Mouse (Mus musculus) forebrain, postnatal 0 days (tissue): ENCODE data around the gene Pdf. TPM values are rescaled to one million over a fixed set of nuclear protein-coding genes. Genes with fewer than 3 reads are reported as not detected.
A peak's percentile ranks its signal among the peaks of the same experiment; 100 is the strongest.

ENCODE experiments used
- ATAC-seq: fragments of 200-750 bp; cut with Nextera tagmentation; 2 replicates; pipeline ENCODE4 v1.8.0; 2017; ENCODE audit warnings: mild to moderate bottlenecking, moderate library complexity
- DNase-seq: peaks from one replicate; pipeline ENCODE4 v3.0.0-alpha.2; 2015
- H3K27ac ChIP-seq: fragments of 300-500 bp; sonication (generic); 2 replicates; pipeline ENCODE4 v1.5.1; 2014; ENCODE audit warnings: low read depth, mild to moderate bottlenecking, antibody characterized with exemption, low read length, moderate library complexity, mixed read lengths
- H3K27me3 ChIP-seq: fragments of 300-500 bp; sonication (generic); 2 replicates; pipeline ENCODE4 v1.6.1; 2014; ENCODE audit warnings: mild to moderate bottlenecking, low read length, mixed read lengths; ENCODE audit not compliant: insufficient read depth
- H3K36me3 ChIP-seq: fragments of 300-500 bp; sonication (generic); 2 replicates; pipeline ENCODE4 v1.6.1; 2014; ENCODE audit warnings: mild to moderate bottlenecking, moderate library complexity; ENCODE audit not compliant: insufficient read depth
- H3K4me1 ChIP-seq: fragments of 300-500 bp; sonication (generic); 2 replicates; pipeline ENCODE4 v1.6.1; 2014; ENCODE audit warnings: antibody characterized with exemption; ENCODE audit not compliant: insufficient read depth
- H3K4me2 ChIP-seq: fragments of 300-500 bp; sonication (generic); 2 replicates; pipeline ENCODE4 v1.6.1; 2014; ENCODE audit warnings: low read depth, mild to moderate bottlenecking, moderate library complexity
- H3K4me3 ChIP-seq: fragments of 300-500 bp; sonication (generic); 2 replicates; pipeline ENCODE4 v1.5.1; 2014; ENCODE audit warnings: low read depth, low read length, mixed read lengths
- H3K9ac ChIP-seq: fragments of 300-500 bp; sonication (generic); 2 replicates; pipeline ENCODE4 v1.6.1; 2014; ENCODE audit warnings: mild to moderate bottlenecking
- H3K9me3 ChIP-seq: fragments of 300-500 bp; sonication (generic); 2 replicates; pipeline ENCODE4 v1.6.1; 2016; ENCODE audit warnings: low read length
- CTCF ChIP-seq: sonication (generic); IDR thresholded peaks from 2 replicates; pipeline ENCODE4 v1.5.1; 2016; ENCODE audit warnings: antibody characterized with exemption, control low read depth, low read depth
- WGBS: fragments of 180-500 bp; shearing (Covaris S2); extraction: QIAGEN DNeasy Blood & Tissue Kit; methylation state at CpG from one replicate; pipeline ENCODE4 v1.1.7; 2014; 5-methylcytosine and 5-hydroxymethylcytosine counted together
- polyA plus RNA-seq: library from polyadenylated mRNA; unstranded; fragments of >200 nt; fragmentation: Nextera tagmentation; extraction: Ambion mirVana; gene quantifications from 2 replicates; pipeline ENCODE4 v1.2.1, GENCODE M21; 2015
- total RNA-seq: library from RNA; depleted of rRNA; stranded (reverse); fragments of >200 nt; gene quantifications from 2 replicates; pipeline ENCODE4 v1.2.3, GENCODE M21; 2014; rRNA removed

Pdf gene
- total RNA-seq: 34.4 and 37.2 TPM in 2 replicates
- polyA plus RNA-seq: 26.1 and 32.1 TPM in 2 replicates

DNA sequence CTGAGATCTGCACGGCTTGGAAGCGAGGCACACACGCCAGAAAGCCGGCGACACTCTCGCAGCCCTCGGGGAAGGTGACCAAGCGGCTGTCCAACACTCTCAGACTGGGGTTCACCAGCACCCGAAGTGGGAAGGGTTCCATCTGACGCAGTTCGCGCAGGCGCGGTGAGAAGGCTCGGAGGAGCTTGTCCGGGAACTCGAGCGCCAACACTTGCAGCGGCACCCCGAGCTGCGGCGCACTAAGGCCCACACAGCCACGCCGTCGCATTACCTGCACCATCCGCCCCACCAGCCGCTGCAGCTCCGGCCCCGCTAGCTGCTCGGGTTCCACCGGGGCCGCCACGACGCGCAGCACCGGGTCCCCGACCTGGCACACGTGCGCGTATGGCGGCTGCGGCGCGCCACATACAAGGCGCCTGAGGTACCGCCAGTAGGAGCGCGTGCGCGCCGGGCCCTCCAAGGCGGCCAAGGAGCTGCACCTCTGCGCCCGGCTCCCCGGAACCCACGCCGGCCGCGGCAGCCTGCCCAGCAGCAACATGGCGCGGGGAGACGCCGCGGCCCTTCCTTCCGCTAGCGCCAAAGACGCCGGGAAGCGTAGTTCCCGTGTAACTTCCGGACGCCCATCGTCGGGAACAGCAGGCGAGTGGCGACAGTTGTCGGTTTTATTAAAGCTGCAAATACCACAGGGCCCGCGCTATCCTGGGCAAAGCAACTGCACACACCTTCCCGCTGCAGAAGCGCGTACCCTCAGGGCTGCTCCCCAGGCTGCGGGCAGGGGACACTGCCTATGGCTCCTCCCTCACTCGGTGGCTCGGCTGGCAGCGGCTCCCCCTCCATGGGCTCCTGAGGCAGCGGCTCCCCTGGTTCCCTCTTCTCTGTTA is at the start of gene Pdf:
Gene Pdf (minus strand): TSS at position 554 of the 881 bp plus-strand sequence.
- no peaks in the 10 kb centered on the region for H3K9me3 ChIP-seq
- under 1% methylated on average over 87 of the region's 87 CpGs for WGBS
- H3K4me1 ChIP-seq: no peaks in the 10 kb centered on the region
- peak within 1 kb of the TSS; percentile 86 for H3K27ac ChIP-seq
- ATAC-seq (peak; percentile 89), DNase-seq (peak; percentile 88)
- H3K27me3 ChIP-seq: no peaks in the 10 kb centered on the region
- peak within 1 kb of the TSS; percentile 70 for H3K4me3 ChIP-seq
- 0 out of 2 replicates have a peak, but pooled peaks have one; percentile 13 for TF ChIP-seq CTCF
- H3K9ac ChIP-seq: peak within 1 kb of the TSS; percentile 67
- H3K4me2 ChIP-seq: peak within 1 kb of the TSS; percentile 83
- H3K36me3 ChIP-seq: peaks cover 65% of the 10 kb centered on the region

DNA sequence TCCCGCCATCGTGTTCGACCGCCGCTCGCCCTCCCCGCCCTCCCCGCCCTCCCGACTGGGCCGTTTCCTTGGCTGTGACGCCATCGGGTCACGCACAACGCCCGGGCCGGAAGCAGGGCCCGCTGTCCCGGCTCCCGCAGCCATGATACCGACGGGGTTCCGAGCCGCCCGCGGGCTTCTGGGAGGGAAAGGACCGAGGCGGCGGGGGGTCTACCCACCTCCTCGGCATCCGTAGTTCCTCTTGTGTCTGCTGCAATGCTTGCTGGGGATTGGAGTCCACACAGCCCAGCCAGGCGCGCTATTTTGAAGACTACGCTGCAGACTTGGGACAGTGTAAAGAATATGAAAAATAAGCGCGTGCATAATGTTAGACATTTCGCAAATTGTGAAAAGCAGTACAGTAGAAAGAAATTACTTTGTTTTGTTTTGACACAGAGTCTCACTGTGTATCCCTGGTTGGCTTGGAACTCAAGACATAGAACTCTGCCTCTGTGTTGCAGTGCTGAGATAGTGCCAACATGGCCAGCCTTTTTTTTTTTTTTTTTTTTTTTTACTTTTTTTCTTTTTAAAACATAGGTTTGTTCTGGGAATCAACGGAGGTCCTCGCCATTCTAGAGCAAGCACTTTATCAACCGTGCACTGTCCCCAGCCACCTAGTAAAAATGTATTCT is 48.1 kb upstream of the Pdf start, which contains the start of gene Terf2:
Gene Terf2 (minus strand): TSS at position 182 of the 671 bp plus-strand sequence.
- H3K4me3 ChIP-seq: peak within 1 kb of the TSS; percentile 74
- H3K9me3 ChIP-seq: no peaks in the 10 kb centered on the region
- H3K27me3 ChIP-seq: no peaks in the 10 kb centered on the region
- peak within 1 kb of the TSS; percentile 89 for H3K27ac ChIP-seq
- WGBS: 4% methylated on average over 38 of the region's 39 CpGs
- ATAC-seq (peak; percentile 98), DNase-seq (peak; percentile 97)
- peak within 1 kb of the TSS; percentile 77 for H3K9ac ChIP-seq
- peak within 1 kb of the TSS; percentile 59 for H3K4me2 ChIP-seq
- no peak for TF ChIP-seq CTCF
- peaks cover 8% of the 10 kb centered on the region; the same call in 1 of the 2 replicates for H3K4me1 ChIP-seq
- H3K36me3 ChIP-seq: 0 out of 2 replicates have a peak, but pooled peaks cover 5% of the 10 kb centered on the region

DNA sequence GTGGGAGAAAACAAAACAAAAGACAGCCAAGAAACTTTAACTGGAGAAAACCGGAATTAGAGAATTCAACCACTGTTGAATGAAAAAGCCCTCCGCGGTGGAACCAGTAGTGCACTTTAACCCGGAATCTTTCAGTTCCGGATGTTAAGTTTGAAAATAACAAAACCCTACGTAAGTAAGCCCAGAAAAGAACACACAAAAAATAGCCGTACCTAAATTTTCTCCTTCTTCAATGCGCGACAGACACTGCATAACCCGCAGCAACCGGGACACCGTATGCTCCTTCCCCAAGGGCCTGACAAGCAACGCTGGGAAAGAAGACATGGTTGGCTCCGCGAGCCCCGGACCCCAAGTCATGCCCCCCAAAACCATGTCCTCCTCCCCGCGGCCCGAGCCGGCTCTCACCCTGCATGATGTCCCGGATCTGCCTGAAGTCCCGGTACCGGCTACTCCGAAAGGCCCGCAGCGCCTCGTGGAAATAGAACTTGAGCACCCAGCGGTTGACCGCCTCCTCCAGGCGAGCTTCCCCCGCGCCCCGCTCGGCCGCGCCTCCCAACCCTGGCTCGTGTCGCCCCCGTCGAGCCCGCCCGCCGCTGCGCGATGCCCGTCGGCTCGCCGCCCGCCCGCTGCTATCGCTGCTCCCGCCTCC is 47.4 kb upstream of the Pdf start:
- Histone ChIP-seq H3K9ac (peak overlapping the region; percentile 77), H3K4me1 (peaks cover 8% of the 10 kb centered on the region; the same call in 1 of the 2 replicates), H3K36me3 (peaks cover 9% of the 10 kb centered on the region; the same call in 1 of the 2 replicates), H3K27me3 (no peaks in the 10 kb centered on the region), H3K4me3 (peak overlapping the region; percentile 74), H3K27ac (peak overlapping the region; percentile 89), H3K9me3 (no peaks in the 10 kb centered on the region), H3K4me2 (peak overlapping the region; percentile 59)
- peak; percentile 39 for DNase-seq
- TF ChIP-seq CTCF: no peak
- under 1% methylated on average over 52 of the region's 53 CpGs for WGBS
- ATAC-seq: peak; percentile 67; the same call in 1 of the 2 replicates

DNA sequence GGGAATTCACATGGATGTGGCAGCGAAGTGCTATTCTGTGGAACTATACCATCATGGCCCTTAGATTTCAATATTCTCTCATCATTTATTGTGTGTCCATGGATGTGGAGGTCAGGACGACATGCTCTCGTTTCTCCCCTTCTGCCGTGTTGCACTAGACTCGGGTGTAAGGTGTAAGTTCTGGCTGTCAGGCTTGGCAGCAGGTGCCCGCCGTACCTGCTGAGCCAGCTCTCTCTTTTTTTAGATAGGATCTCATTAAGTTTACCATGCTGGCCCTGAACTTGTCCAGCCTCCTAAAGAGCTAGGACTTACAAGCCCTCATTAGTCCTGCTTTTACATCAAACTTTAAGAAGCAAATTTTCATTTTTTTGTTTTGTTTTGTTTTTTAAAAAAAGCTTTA is 42.1 kb upstream of the Pdf start:
- no peak overlapping the region for H3K4me3 ChIP-seq
- WGBS: 95% methylated on average over 7 of the region's 7 CpGs
- peaks cover 27% of the 10 kb centered on the region for H3K36me3 ChIP-seq
- peaks cover 8% of the 10 kb centered on the region; the same call in 1 of the 2 replicates for H3K4me1 ChIP-seq
- H3K9me3 ChIP-seq: no peaks in the 10 kb centered on the region
- TF ChIP-seq CTCF: no peak
- ATAC-seq (no peak), DNase-seq (no peak)
- no peak overlapping the region for H3K27ac ChIP-seq
- H3K4me2 ChIP-seq: no peak overlapping the region
- no peaks in the 10 kb centered on the region for H3K27me3 ChIP-seq
- no peak overlapping the region for H3K9ac ChIP-seq

DNA sequence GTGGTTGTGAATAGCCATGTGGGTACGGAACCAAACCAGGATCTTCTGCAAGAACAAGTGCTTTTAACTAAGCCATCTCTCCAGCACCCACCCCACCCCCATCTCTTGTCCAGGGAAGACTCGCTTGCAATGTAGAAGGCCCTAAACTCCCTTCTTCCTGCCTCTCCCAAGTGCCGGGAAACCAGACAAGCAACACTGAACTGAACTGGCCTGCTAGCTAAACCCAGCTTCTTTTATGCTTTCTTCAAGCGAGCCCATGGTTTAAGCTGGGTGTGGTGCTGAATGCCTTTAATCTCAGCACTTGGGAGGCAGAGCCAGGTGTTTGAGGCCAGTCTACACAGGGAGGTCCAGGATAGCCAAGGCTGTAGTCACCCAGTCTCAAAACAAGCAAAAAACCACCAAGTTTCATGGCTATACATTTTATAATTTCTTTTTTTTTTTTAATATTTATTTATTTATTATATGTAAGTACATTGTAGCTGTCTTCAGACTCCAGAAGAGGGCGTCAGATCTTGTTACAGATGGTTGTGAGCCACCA is 40.2 kb upstream of the Pdf start:
- H3K9ac ChIP-seq: no peak overlapping the region
- no peaks in the 10 kb centered on the region for H3K27me3 ChIP-seq
- WGBS: 96% methylated on average over 5 of the region's 5 CpGs
- DNase-seq (no peak), ATAC-seq (no peak)
- H3K27ac ChIP-seq: no peak overlapping the region
- H3K4me3 ChIP-seq: no peak overlapping the region
- H3K9me3 ChIP-seq: no peaks in the 10 kb centered on the region
- H3K4me1 ChIP-seq: no peaks in the 10 kb centered on the region
- peaks cover 32% of the 10 kb centered on the region for H3K36me3 ChIP-seq
- H3K4me2 ChIP-seq: no peak overlapping the region
- no peak for TF ChIP-seq CTCF

DNA sequence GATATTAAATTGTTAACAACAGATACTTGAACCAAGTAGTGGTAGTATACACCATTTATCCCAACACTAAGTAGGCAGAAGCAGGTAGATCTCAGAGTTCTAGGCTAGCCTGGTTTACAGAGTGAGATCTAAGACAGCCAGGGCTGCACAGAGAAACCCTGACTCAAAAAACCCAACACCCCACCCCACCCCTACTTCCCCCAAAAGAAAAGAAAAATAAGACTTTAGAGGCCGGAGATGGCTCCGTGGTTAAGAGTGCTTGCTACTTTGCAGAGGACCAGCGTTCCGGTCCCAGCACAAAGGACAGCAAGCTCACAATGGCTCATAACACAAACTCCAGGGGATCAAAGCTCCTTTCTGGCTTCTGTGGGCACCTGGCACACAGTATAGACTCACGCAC is 37.6 kb upstream of the Pdf start:
- ATAC-seq (no peak), DNase-seq (no peak)
- no peak overlapping the region for H3K9ac ChIP-seq
- H3K27ac ChIP-seq: no peak overlapping the region
- H3K4me3 ChIP-seq: no peak overlapping the region
- H3K4me1 ChIP-seq: no peaks in the 10 kb centered on the region
- no peak overlapping the region for H3K4me2 ChIP-seq
- no peaks in the 10 kb centered on the region for H3K27me3 ChIP-seq
- H3K36me3 ChIP-seq: peaks cover 51% of the 10 kb centered on the region
- H3K9me3 ChIP-seq: no peaks in the 10 kb centered on the region
- 98% methylated on average over 5 of the region's 5 CpGs for WGBS
- TF ChIP-seq CTCF: no peak
